8 mouse cellular contexts compared by ENCODE assay signal in genomic region chr5:112280863-112281660, GRCm38 (mm10). TPM values are rescaled to one million over a fixed set of nuclear protein-coding genes. Genes with fewer than 3 reads are reported as not detected.
DNase-seq lines count a peak whose midpoint lies in the region; ATAC-seq and TF ChIP-seq lines count a peak whose summit lies in the region.
"Had no signal": no experiment of that assay in that cellular context is flagged by ENCODE, and none has a peak within 500 bp of the region (broad histone marks: within the 10 kb centered on the region; RNA-seq: fewer than 3 reads in every experiment).

No protein-coding gene starts in this region.

- H3K4me2 ChIP-seq in hindbrain, embryonic 13.5 days, result no peak overlapping the region
- no peak overlapping the region for H3K4me2 ChIP-seq in hindbrain, embryonic 12.5 days (replicated peaks)
- peak overlapping the region; percentile 9; the same call in 1 of the 2 replicates for H3K4me2 ChIP-seq in liver, embryonic 14.5 days (ENCODE audit: low read depth)
- H3K4me2 ChIP-seq: embryonic facial prominence, embryonic 13.5 days had no signal

- H3K27me3 ChIP-seq in hindbrain, embryonic 13.5 days, result no peaks in the 10 kb centered on the region
- no peaks in the 10 kb centered on the region for H3K27me3 ChIP-seq in hindbrain, embryonic 12.5 days
- H3K27me3 ChIP-seq in E14TG2a.4 (ENCODE audit: insufficient read depth, low read length), result no peaks in the 10 kb centered on the region
- H3K27me3 ChIP-seq in liver, embryonic 14.5 days (ENCODE audit: control insufficient read depth, insufficient read depth, low read length), result no peaks in the 10 kb centered on the region
- H3K27me3 ChIP-seq: embryonic facial prominence, embryonic 13.5 days had no signal

- peaks cover 71% of the 10 kb centered on the region for H3K4me1 ChIP-seq in hindbrain, embryonic 13.5 days (replicated peaks)
- peaks cover 43% of the 10 kb centered on the region for H3K4me1 ChIP-seq in hindbrain, embryonic 12.5 days
- peaks cover 89% of the 10 kb centered on the region for H3K4me1 ChIP-seq in E14TG2a.4 (replicated peaks; ENCODE audit: low read depth, low read length)
- peaks cover 15 to 58% of the 10 kb centered on the region in 2 experiments for H3K4me1 ChIP-seq in liver, embryonic 14.5 days (replicated peaks; ENCODE audit: control insufficient read depth in 2 of 2, insufficient read depth in 2 of 2, low read length in 1 of 2)

- no peaks in the 10 kb centered on the region for H3K36me3 ChIP-seq in hindbrain, embryonic 13.5 days
- no peaks in the 10 kb centered on the region for H3K36me3 ChIP-seq in hindbrain, embryonic 12.5 days
- H3K36me3 ChIP-seq in E14TG2a.4 (ENCODE audit: insufficient read depth, low read length), result peaks cover 4% of the 10 kb centered on the region; the same call in 1 of the 2 replicates
- no peaks in the 10 kb centered on the region for H3K36me3 ChIP-seq in liver, embryonic 14.5 days (replicated peaks; ENCODE audit: control insufficient read depth, insufficient read depth, low read depth)
- H3K36me3 ChIP-seq: embryonic facial prominence, embryonic 13.5 days had no signal

- H3K4me3 ChIP-seq in hindbrain, embryonic 13.5 days, result no peak overlapping the region
- no peak overlapping the region for H3K4me3 ChIP-seq in hindbrain, embryonic 12.5 days
- H3K4me3 ChIP-seq in E14TG2a.4 (replicated peaks; ENCODE audit: low read length), result peak overlapping the region; percentile 26; the same call in 1 of the 2 replicates
- H3K4me3 ChIP-seq in liver, embryonic 14.5 days (ENCODE audit: insufficient read depth in 1 of 2, low read depth in 2 of 2, low read length in 2 of 2), result no peak overlapping the region
- H3K4me3 ChIP-seq: embryonic facial prominence, embryonic 13.5 days had no signal

- TF ChIP-seq EP300 in liver, embryonic 14.5 days (IDR thresholded peaks at IDR 0.05; ENCODE audit: low read depth), result no peak

- H3K27ac ChIP-seq in hindbrain, embryonic 13.5 days, result peak overlapping the region; percentile 30; the same call in 1 of the 2 replicates
- no peak overlapping the region for H3K27ac ChIP-seq in hindbrain, embryonic 12.5 days
- H3K27ac ChIP-seq in liver, embryonic 14.5 days, result no peak overlapping the region
- H3K27ac ChIP-seq: embryonic facial prominence, embryonic 13.5 days had no signal

- 66% methylated on average over 15 of the region's 15 CpGs for WGBS in hindbrain, embryonic 13.5 days
- 63% methylated on average over 15 of the region's 15 CpGs for WGBS in hindbrain, embryonic 12.5 days
- whole genome bisulfite sequencing in liver, embryonic 14.5 days (ENCODE audit: insufficient replicate concordance), result 60% methylated on average over 15 of the region's 15 CpGs

- ATAC-seq in hindbrain, embryonic 13.5 days (ENCODE audit: low FRiP score), result no peak
- no peak for ATAC-seq in hindbrain, embryonic 12.5 days (ENCODE audit: low FRiP score)
- no peak for ATAC-seq in liver, embryonic 14.5 days (ENCODE audit: insufficient read depth)

- DNase-seq in NIH3T3 (ENCODE audit: low read depth) (peak; percentile 64), MN1 (ENCODE audit: low spot score) (no peak)
- no peak for DNase-seq in liver, embryonic 14.5 days (ENCODE audit: low read depth in 3 of 3, low spot score in 3 of 3)
- no peak for DNase-seq in spleen, adult 12 weeks (ENCODE audit: low spot score)

- H3K9ac ChIP-seq in hindbrain, embryonic 13.5 days, result 0 out of 2 replicates have a peak overlapping the region, but pooled peaks have one; percentile 8
- no peak overlapping the region for H3K9ac ChIP-seq in hindbrain, embryonic 12.5 days
- H3K9ac ChIP-seq in liver, embryonic 14.5 days (replicated peaks), result no peak overlapping the region

- no peaks in the 10 kb centered on the region for H3K9me3 ChIP-seq in hindbrain, embryonic 13.5 days
- H3K9me3 ChIP-seq in hindbrain, embryonic 12.5 days (replicated peaks), result no peaks in the 10 kb centered on the region
- no peaks in the 10 kb centered on the region for H3K9me3 ChIP-seq in E14TG2a.4 (ENCODE audit: low read length)
- H3K9me3 ChIP-seq in liver, embryonic 14.5 days (ENCODE audit: control insufficient read depth, low read length), result no peaks in the 10 kb centered on the region
- H3K9me3 ChIP-seq: embryonic facial prominence, embryonic 13.5 days had no signal

- TF ChIP-seq CTCF in E14TG2a.4 (conservative IDR thresholded peaks at IDR 0.05; ENCODE audit: low read length), result no peak
- no peak for TF ChIP-seq CTCF in liver, embryonic 14.5 days (IDR thresholded peaks at IDR 0.05; ENCODE audit: low read depth)

RNA-seq across cellular contexts. Expression of gene Tpst2, which starts 4.6 kb away (rescaled TPM):
- 26.9 and 30.0 TPM in 2 replicates for polyA plus RNA-seq in hindbrain, embryonic 13.5 days (2015; fragmentation: Nextera tagmentation; extraction: Ambion mirVana)
- 31.7 and 35.4 TPM in 2 replicates for polyA plus RNA-seq in hindbrain, embryonic 12.5 days (2016; fragmentation: Nextera tagmentation; extraction: Ambion mirVana)
- polyA plus RNA-seq in liver, embryonic 14.5 days (2012; rRNA removed), result 16.2 and 17.2 TPM in 2 replicates
- 30.7 and 30.9 TPM in 2 replicates for polyA plus RNA-seq in liver, embryonic 14.5 days (2014; fragmentation: Nextera tagmentation; extraction: Ambion mirVana)

RNA-seq across cellular contexts. Expression of gene Crybb1, which starts 25.4 kb away (rescaled TPM):
- 5.2 and 5.5 TPM in 2 replicates for polyA plus RNA-seq in hindbrain, embryonic 13.5 days (2015; fragmentation: Nextera tagmentation; extraction: Ambion mirVana)
- 2.0 and 2.3 TPM in 2 replicates for polyA plus RNA-seq in hindbrain, embryonic 12.5 days (2016; fragmentation: Nextera tagmentation; extraction: Ambion mirVana)
- not detected in 2 replicates for polyA plus RNA-seq in liver, embryonic 14.5 days (2012; rRNA removed)
- 0.24 TPM in 1 of 2 replicates, not detected in the other for polyA plus RNA-seq in liver, embryonic 14.5 days (2014; fragmentation: Nextera tagmentation; extraction: Ambion mirVana)

RNA-seq across cellular contexts. Expression of gene Cryba4, which starts 28.7 kb away (rescaled TPM):
- polyA plus RNA-seq in hindbrain, embryonic 13.5 days (2015; fragmentation: Nextera tagmentation; extraction: Ambion mirVana), result 1.9 and 3.3 TPM in 2 replicates
- polyA plus RNA-seq in hindbrain, embryonic 12.5 days (2016; fragmentation: Nextera tagmentation; extraction: Ambion mirVana), result 1.8 and 2.3 TPM in 2 replicates
- 0.39 and 0.63 TPM in 2 replicates for polyA plus RNA-seq in liver, embryonic 14.5 days (2012; rRNA removed)
- polyA plus RNA-seq in liver, embryonic 14.5 days (2014; fragmentation: Nextera tagmentation; extraction: Ambion mirVana), result 0.59 and 0.95 TPM in 2 replicates

RNA-seq across cellular contexts. Expression of gene Tfip11, which starts 45.1 kb away (rescaled TPM):
- polyA plus RNA-seq in hindbrain, embryonic 13.5 days (2015; fragmentation: Nextera tagmentation; extraction: Ambion mirVana), result 32.2 and 33.7 TPM in 2 replicates
- 38.1 TPM in 2 replicates for polyA plus RNA-seq in hindbrain, embryonic 12.5 days (2016; fragmentation: Nextera tagmentation; extraction: Ambion mirVana)
- polyA plus RNA-seq in liver, embryonic 14.5 days (2012; rRNA removed), result 10.7 and 11.6 TPM in 2 replicates
- 8.0 and 9.2 TPM in 2 replicates for polyA plus RNA-seq in liver, embryonic 14.5 days (2014; fragmentation: Nextera tagmentation; extraction: Ambion mirVana)
